10 mouse cellular contexts compared by ENCODE assay signal in genomic region chr8:84023085-84023484, GRCm38 (mm10). TPM values are rescaled to one million over a fixed set of nuclear protein-coding genes. Genes with fewer than 3 reads are reported as not detected.
DNase-seq lines count a peak whose midpoint lies in the region; ATAC-seq and TF ChIP-seq lines count a peak whose summit lies in the region.
"Had no signal": no experiment of that assay in that cellular context is flagged by ENCODE, and none has a peak within 500 bp of the region (broad histone marks: within the 10 kb centered on the region; RNA-seq: fewer than 3 reads in every experiment).

No protein-coding gene starts in this region.

- peak; percentile 34 for ATAC-seq in intestine, embryonic 15.5 days
- ATAC-seq in lung, embryonic 16.5 days (ENCODE audit: low read depth): peak; percentile 47
- no peak for ATAC-seq in midbrain, postnatal 0 days (ENCODE audit: low FRiP score)
- no peak for ATAC-seq in midbrain, embryonic 11.5 days (ENCODE audit: low FRiP score)

- no peak overlapping the region for H3K4me3 ChIP-seq in intestine, embryonic 15.5 days (replicated peaks)
- no peak overlapping the region for H3K4me3 ChIP-seq in lung, embryonic 16.5 days (ENCODE audit: low read length)
- no peak overlapping the region for H3K4me3 ChIP-seq in forebrain, embryonic 10.5 days
- H3K4me3 ChIP-seq in midbrain, postnatal 0 days (ENCODE audit: low read depth, low read length): no peak overlapping the region
- no peak overlapping the region for H3K4me3 ChIP-seq in midbrain, embryonic 11.5 days (ENCODE audit: low read depth, low read length)
- H3K4me3 ChIP-seq: midbrain, embryonic 12.5 days had no signal

- peaks cover 47% of the 10 kb centered on the region for H3K4me1 ChIP-seq in intestine, embryonic 15.5 days (replicated peaks)
- peaks cover 31% of the 10 kb centered on the region for H3K4me1 ChIP-seq in lung, embryonic 16.5 days (replicated peaks; ENCODE audit: control insufficient read depth, insufficient read depth, low read length)
- peaks cover 55% of the 10 kb centered on the region for H3K4me1 ChIP-seq in forebrain, embryonic 10.5 days
- no peaks in the 10 kb centered on the region for H3K4me1 ChIP-seq in midbrain, postnatal 0 days (ENCODE audit: insufficient read depth, low read length)
- H3K4me1 ChIP-seq in midbrain, embryonic 11.5 days (ENCODE audit: control insufficient read depth, insufficient read depth, low read length): peaks cover 3% of the 10 kb centered on the region; the same call in 1 of the 2 replicates

- no peaks in the 10 kb centered on the region for H3K9me3 ChIP-seq in intestine, embryonic 15.5 days
- no peaks in the 10 kb centered on the region for H3K9me3 ChIP-seq in lung, embryonic 16.5 days (ENCODE audit: control insufficient read depth, low read length)
- H3K9me3 ChIP-seq in forebrain, embryonic 10.5 days: no peaks in the 10 kb centered on the region
- no peaks in the 10 kb centered on the region for H3K9me3 ChIP-seq in midbrain, postnatal 0 days (ENCODE audit: low read length)
- H3K9me3 ChIP-seq in midbrain, embryonic 11.5 days (ENCODE audit: control insufficient read depth, low read length): no peaks in the 10 kb centered on the region
- H3K9me3 ChIP-seq: midbrain, embryonic 12.5 days had no signal

- no peak overlapping the region for H3K9ac ChIP-seq in intestine, embryonic 15.5 days
- H3K9ac ChIP-seq in lung, embryonic 16.5 days (ENCODE audit: low read length): no peak overlapping the region
- H3K9ac ChIP-seq in midbrain, postnatal 0 days (replicated peaks; ENCODE audit: low read length, poor library complexity, severe bottlenecking): no peak overlapping the region
- no peak overlapping the region for H3K9ac ChIP-seq in midbrain, embryonic 11.5 days (ENCODE audit: low read length)
- H3K9ac ChIP-seq: midbrain, embryonic 12.5 days had no signal

- peaks cover 8% of the 10 kb centered on the region; the same call in 1 of the 2 replicates for H3K27me3 ChIP-seq in intestine, embryonic 15.5 days (replicated peaks)
- peaks cover 18% of the 10 kb centered on the region for H3K27me3 ChIP-seq in lung, embryonic 16.5 days (ENCODE audit: control insufficient read depth, insufficient read depth, low read depth, low read length)
- peaks cover 94% of the 10 kb centered on the region for H3K27me3 ChIP-seq in forebrain, embryonic 10.5 days (ENCODE audit: poor library complexity, severe bottlenecking)
- H3K27me3 ChIP-seq in midbrain, postnatal 0 days (ENCODE audit: insufficient read depth, low read length): peaks cover 22% of the 10 kb centered on the region; the same call in 1 of the 2 replicates
- peaks cover 28% of the 10 kb centered on the region for H3K27me3 ChIP-seq in midbrain, embryonic 11.5 days (ENCODE audit: control insufficient read depth, insufficient read depth, low read length)

- TF ChIP-seq CTCF in midbrain, postnatal 0 days (IDR thresholded peaks at IDR 0.05): no peak

- 6% methylated on average over 5 of the region's 5 CpGs for WGBS in intestine, embryonic 15.5 days
- WGBS in lung, embryonic 16.5 days: 7% methylated on average over 5 of the region's 5 CpGs
- WGBS in forebrain, embryonic 10.5 days: 64% methylated on average over 5 of the region's 5 CpGs
- 53% methylated on average over 5 of the region's 5 CpGs for WGBS in midbrain, postnatal 0 days
- 56% methylated on average over 5 of the region's 5 CpGs for WGBS in midbrain, embryonic 11.5 days

- peak; percentile 72 for DNase-seq in MN1 (ENCODE audit: low spot score)
- peak; percentile 60 for DNase-seq in gastrocnemius, postnatal 10 days
- DNase-seq in right cerebral cortex, adult 18-20 months: no peak
- no peak for DNase-seq in forebrain, embryonic 10.5 days (ENCODE audit: extremely low spot score, low spot score)
- DNase-seq in midbrain, postnatal 0 days (ENCODE audit: low spot score): no peak
- no peak for DNase-seq in midbrain, embryonic 11.5 days (ENCODE audit: low spot score, missing footprints)

- H3K27ac ChIP-seq in intestine, embryonic 15.5 days: peak overlapping the region; percentile 46; the same call in 1 of the 2 replicates
- peak overlapping the region; percentile 42; the same call in 1 of the 2 replicates for H3K27ac ChIP-seq in lung, embryonic 16.5 days (ENCODE audit: low read length)
- H3K27ac ChIP-seq in forebrain, embryonic 10.5 days: no peak overlapping the region
- H3K27ac ChIP-seq in midbrain, postnatal 0 days (ENCODE audit: low read depth, low read length): no peak overlapping the region
- no peak overlapping the region for H3K27ac ChIP-seq in midbrain, embryonic 11.5 days (ENCODE audit: low read depth, low read length)
- H3K27ac ChIP-seq: midbrain, embryonic 12.5 days had no signal

- H3K4me2 ChIP-seq in intestine, embryonic 15.5 days (replicated peaks): peak overlapping the region; percentile 56
- peak overlapping the region; percentile 26 for H3K4me2 ChIP-seq in lung, embryonic 16.5 days (ENCODE audit: low read depth, low read length)
- H3K4me2 ChIP-seq in midbrain, postnatal 0 days (ENCODE audit: low read depth, low read length, poor library complexity, severe bottlenecking): no peak overlapping the region
- no peak overlapping the region for H3K4me2 ChIP-seq in midbrain, embryonic 11.5 days
- H3K4me2 ChIP-seq: midbrain, embryonic 12.5 days had no signal

- H3K36me3 ChIP-seq in intestine, embryonic 15.5 days: no peaks in the 10 kb centered on the region
- H3K36me3 ChIP-seq in lung, embryonic 16.5 days (ENCODE audit: control insufficient read depth, insufficient read depth, low read length): no peaks in the 10 kb centered on the region
- no peaks in the 10 kb centered on the region for H3K36me3 ChIP-seq in forebrain, embryonic 10.5 days (replicated peaks)
- H3K36me3 ChIP-seq in midbrain, postnatal 0 days (ENCODE audit: insufficient read depth, low read length): no peaks in the 10 kb centered on the region
- no peaks in the 10 kb centered on the region for H3K36me3 ChIP-seq in midbrain, embryonic 11.5 days (ENCODE audit: control insufficient read depth, insufficient read depth, low read length)
- H3K36me3 ChIP-seq: midbrain, embryonic 12.5 days had no signal

RNA-seq across cellular contexts. Expression of gene Palm3, which starts 1.8 kb away (rescaled TPM):
- 1 to 10 TPM in 1 of 2 experiments, under 1 TPM in 1; 0.99 to 1.1 TPM for total RNA-seq in gastrocnemius, postnatal 10 days (2021)
- 8.9 and 9.4 TPM in 2 replicates for polyA plus RNA-seq in intestine, embryonic 15.5 days (2015; fragmentation: Nextera tagmentation; extraction: Ambion mirVana)
- 6.5 and 7.4 TPM in 2 replicates for polyA plus RNA-seq in lung, embryonic 16.5 days (2015; fragmentation: Nextera tagmentation; extraction: Ambion mirVana)
- 7.8 and 8.2 TPM in 2 replicates for polyA plus RNA-seq in forebrain, embryonic 10.5 days (2016; fragmentation: Nextera tagmentation; extraction: Ambion mirVana)
- total RNA-seq in midbrain, postnatal 0 days (2014; rRNA removed): 5.1 and 8.0 TPM in 2 replicates
- 4.4 and 4.9 TPM in 2 replicates for polyA plus RNA-seq in midbrain, postnatal 0 days (2015; fragmentation: Nextera tagmentation; extraction: Ambion mirVana)
- 2.0 and 2.2 TPM in 2 replicates for polyA plus RNA-seq in midbrain, embryonic 11.5 days (2014; fragmentation: Nextera tagmentation; extraction: Ambion mirVana)

RNA-seq across cellular contexts. Expression of gene 2210011C24Rik, which starts 11.1 kb away (rescaled TPM):
- total RNA-seq in gastrocnemius, postnatal 10 days (2021): 1 to 10 TPM; 1.7 to 2.0 TPM
- 1.5 and 1.6 TPM in 2 replicates for polyA plus RNA-seq in intestine, embryonic 15.5 days (2015; fragmentation: Nextera tagmentation; extraction: Ambion mirVana)
- polyA plus RNA-seq in lung, embryonic 16.5 days (2015; fragmentation: Nextera tagmentation; extraction: Ambion mirVana): 3.5 and 4.4 TPM in 2 replicates
- 0.42 and 0.79 TPM in 2 replicates for polyA plus RNA-seq in forebrain, embryonic 10.5 days (2016; fragmentation: Nextera tagmentation; extraction: Ambion mirVana)
- total RNA-seq in midbrain, postnatal 0 days (2014; rRNA removed): 0.66 TPM in 1 of 2 replicates, not detected in the other
- polyA plus RNA-seq in midbrain, postnatal 0 days (2015; fragmentation: Nextera tagmentation; extraction: Ambion mirVana): 0.43 and 1.5 TPM in 2 replicates
- not detected in 2 replicates for polyA plus RNA-seq in midbrain, embryonic 11.5 days (2014; fragmentation: Nextera tagmentation; extraction: Ambion mirVana)
- polyA plus RNA-seq: midbrain, embryonic 12.5 days had no signal

RNA-seq across cellular contexts. Expression of gene Il27ra, which starts 19.3 kb away (rescaled TPM):
- under 1 TPM; 0.84 to 0.87 TPM for total RNA-seq in gastrocnemius, postnatal 10 days (2021)
- polyA plus RNA-seq in intestine, embryonic 15.5 days (2015; fragmentation: Nextera tagmentation; extraction: Ambion mirVana): 1.3 and 1.5 TPM in 2 replicates
- 1.6 and 2.0 TPM in 2 replicates for polyA plus RNA-seq in lung, embryonic 16.5 days (2015; fragmentation: Nextera tagmentation; extraction: Ambion mirVana)
- 0.12 and 0.30 TPM in 2 replicates for polyA plus RNA-seq in forebrain, embryonic 10.5 days (2016; fragmentation: Nextera tagmentation; extraction: Ambion mirVana)
- 0.71 and 1.1 TPM in 2 replicates for total RNA-seq in midbrain, postnatal 0 days (2014; rRNA removed)
- 0.21 and 0.29 TPM in 2 replicates for polyA plus RNA-seq in midbrain, postnatal 0 days (2015; fragmentation: Nextera tagmentation; extraction: Ambion mirVana)
- 0.23 TPM in 2 replicates for polyA plus RNA-seq in midbrain, embryonic 11.5 days (2014; fragmentation: Nextera tagmentation; extraction: Ambion mirVana)

RNA-seq across cellular contexts. Expression of gene Rln3, which starts 21.7 kb away (rescaled TPM):
- total RNA-seq in gastrocnemius, postnatal 10 days (2021): not detected
- 0.28 and 0.31 TPM in 2 replicates for polyA plus RNA-seq in intestine, embryonic 15.5 days (2015; fragmentation: Nextera tagmentation; extraction: Ambion mirVana)
- not detected in 2 replicates for polyA plus RNA-seq in lung, embryonic 16.5 days (2015; fragmentation: Nextera tagmentation; extraction: Ambion mirVana)
- not detected in 2 replicates for polyA plus RNA-seq in forebrain, embryonic 10.5 days (2016; fragmentation: Nextera tagmentation; extraction: Ambion mirVana)
- 2.3 and 2.7 TPM in 2 replicates for total RNA-seq in midbrain, postnatal 0 days (2014; rRNA removed)
- polyA plus RNA-seq in midbrain, postnatal 0 days (2015; fragmentation: Nextera tagmentation; extraction: Ambion mirVana): 1.3 and 2.3 TPM in 2 replicates
- polyA plus RNA-seq in midbrain, embryonic 11.5 days (2014; fragmentation: Nextera tagmentation; extraction: Ambion mirVana): not detected in 2 replicates
- total RNA-seq: left cerebral cortex, postnatal 25 days had no signal
- polyA plus RNA-seq: midbrain, embryonic 12.5 days had no signal

RNA-seq across cellular contexts. Expression of gene 1700067K01Rik, which starts 21.8 kb away (rescaled TPM):
- under 1 TPM in 1 of 2 experiments, not detected in 1; 0.47 TPM for total RNA-seq in gastrocnemius, postnatal 10 days (2021)
- polyA plus RNA-seq in intestine, embryonic 15.5 days (2015; fragmentation: Nextera tagmentation; extraction: Ambion mirVana): 0.86 and 0.87 TPM in 2 replicates
- polyA plus RNA-seq in lung, embryonic 16.5 days (2015; fragmentation: Nextera tagmentation; extraction: Ambion mirVana): 0.55 and 1.1 TPM in 2 replicates
- polyA plus RNA-seq in forebrain, embryonic 10.5 days (2016; fragmentation: Nextera tagmentation; extraction: Ambion mirVana): 0.49 and 0.63 TPM in 2 replicates
- total RNA-seq in midbrain, postnatal 0 days (2014; rRNA removed): 1.2 TPM in 1 of 2 replicates, not detected in the other
- polyA plus RNA-seq in midbrain, postnatal 0 days (2015; fragmentation: Nextera tagmentation; extraction: Ambion mirVana): 0.58 and 0.69 TPM in 2 replicates
- 0.33 and 0.56 TPM in 2 replicates for polyA plus RNA-seq in midbrain, embryonic 11.5 days (2014; fragmentation: Nextera tagmentation; extraction: Ambion mirVana)

Comparison
In these comparisons a context has a peak if more than half of its experiments do, and no peak if none do; other contexts are left out.
1. DNase-seq: peak in MN1 (single experiment) and gastrocnemius, postnatal 10 days (single experiment); none in right cerebral cortex, adult 18-20 months (single experiment), forebrain, embryonic 10.5 days (single experiment), midbrain, postnatal 0 days (single experiment) and midbrain, embryonic 11.5 days (single experiment).
2. ATAC-seq: peak in intestine, embryonic 15.5 days (single experiment) and lung, embryonic 16.5 days (single experiment); none in midbrain, postnatal 0 days (single experiment) and midbrain, embryonic 11.5 days (single experiment).
3. H3K27ac ChIP-seq: peak in intestine, embryonic 15.5 days (single experiment) and lung, embryonic 16.5 days (single experiment); none in forebrain, embryonic 10.5 days (single experiment), midbrain, postnatal 0 days (single experiment) and midbrain, embryonic 11.5 days (single experiment).
4. H3K4me2 ChIP-seq: peak in intestine, embryonic 15.5 days (single experiment) and lung, embryonic 16.5 days (single experiment); none in midbrain, postnatal 0 days (single experiment) and midbrain, embryonic 11.5 days (single experiment).